Mouse (Mus musculus): ENCODE results near the gene Pnkd. TPM values are rescaled to one million over a fixed set of nuclear protein-coding genes. Genes with fewer than 3 reads are reported as not detected.

Pnkd gene
- total RNA-seq, 2 experiments from 2014 or later: 68.2 to 83.0 TPM

DNA sequence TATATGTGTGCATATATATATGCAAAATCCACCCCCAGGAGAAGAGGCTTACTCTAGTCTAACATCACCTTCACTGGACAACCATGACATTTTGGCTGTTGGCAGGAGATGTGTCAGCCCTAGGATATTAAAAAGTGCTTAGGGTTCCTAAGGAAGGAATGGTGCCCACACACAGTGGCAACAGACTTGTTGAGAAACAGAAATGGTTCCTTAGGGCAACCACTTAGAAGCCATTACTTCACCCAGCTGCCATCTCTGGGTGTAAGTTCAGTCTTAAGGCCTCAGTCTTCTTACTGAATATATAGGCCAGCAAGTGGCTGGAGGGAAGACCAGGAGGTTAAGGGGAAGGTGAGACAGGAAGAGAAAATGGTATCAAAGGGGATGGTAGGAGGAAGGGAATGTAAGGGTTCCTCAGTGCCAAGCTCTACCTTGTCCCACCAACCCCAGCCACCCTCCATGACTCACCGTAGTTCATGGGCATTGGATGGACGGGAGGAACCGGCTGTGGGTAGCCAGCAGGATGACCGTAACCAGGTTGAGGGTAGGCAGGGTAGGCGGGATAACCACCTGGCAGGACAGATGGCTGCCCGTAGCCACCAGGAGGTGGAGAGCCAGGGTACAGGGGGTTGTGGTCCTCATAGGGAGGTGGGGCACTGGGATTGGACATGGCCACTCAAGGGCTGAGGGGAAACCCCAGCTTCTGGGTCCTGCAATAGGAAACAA, 10.2 kb downstream of the Pnkd start:
- DNase-seq (ENCODE audit: low spot score in 2 of 2): no peak

DNA sequence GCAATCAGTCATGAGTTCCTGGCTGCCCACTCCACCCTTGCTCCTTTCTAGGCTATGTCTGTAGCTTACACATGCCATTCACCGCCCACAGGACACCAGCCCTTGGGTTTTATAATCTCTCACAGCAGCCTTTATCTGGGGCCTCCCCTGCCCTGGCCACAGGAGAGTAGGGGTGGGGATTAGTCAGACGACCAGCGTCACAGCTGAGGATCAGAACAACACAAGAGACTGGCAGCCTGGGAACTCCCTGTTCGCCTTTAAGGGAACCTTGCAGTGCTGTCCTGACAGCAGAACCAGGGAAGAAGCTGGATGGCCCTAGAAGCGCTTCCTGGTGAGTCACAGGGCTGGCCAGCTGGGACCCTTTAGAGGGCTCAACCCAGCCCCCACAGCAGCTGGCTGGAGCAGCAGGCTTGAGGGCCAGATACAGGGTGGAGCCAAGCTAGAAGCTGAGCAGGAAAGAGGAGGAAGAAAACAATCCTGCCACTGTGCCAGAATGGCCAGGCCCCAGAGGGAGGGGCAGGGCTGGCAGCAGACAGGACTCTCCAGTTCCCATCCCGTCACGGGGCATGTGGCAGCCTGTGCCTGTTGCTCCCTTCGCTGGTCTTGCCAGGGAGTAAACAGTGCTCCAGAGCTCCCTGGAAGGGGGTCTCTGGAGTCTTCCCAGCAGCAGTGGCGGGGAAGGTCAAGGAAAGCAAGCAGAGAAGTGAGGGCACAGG, 10.9 kb downstream of the Pnkd start:
- DNase-seq (ENCODE audit: low spot score in 2 of 2): peak; percentile 72 to 74

GRCm38 (mm10) chr1:74296477-74296876, 11.7 kb downstream of the Pnkd start:
- peak in 1 of 2 experiments; percentile 37 for DNase-seq (ENCODE audit: low spot score in 2 of 2)

- peak; percentile 58 to 59 for DNase-seq (ENCODE audit: low spot score in 2 of 2)
Measured at GRCm38 (mm10) chr1:74297269-74297668, 12.5 kb downstream of the Pnkd start.

DNA sequence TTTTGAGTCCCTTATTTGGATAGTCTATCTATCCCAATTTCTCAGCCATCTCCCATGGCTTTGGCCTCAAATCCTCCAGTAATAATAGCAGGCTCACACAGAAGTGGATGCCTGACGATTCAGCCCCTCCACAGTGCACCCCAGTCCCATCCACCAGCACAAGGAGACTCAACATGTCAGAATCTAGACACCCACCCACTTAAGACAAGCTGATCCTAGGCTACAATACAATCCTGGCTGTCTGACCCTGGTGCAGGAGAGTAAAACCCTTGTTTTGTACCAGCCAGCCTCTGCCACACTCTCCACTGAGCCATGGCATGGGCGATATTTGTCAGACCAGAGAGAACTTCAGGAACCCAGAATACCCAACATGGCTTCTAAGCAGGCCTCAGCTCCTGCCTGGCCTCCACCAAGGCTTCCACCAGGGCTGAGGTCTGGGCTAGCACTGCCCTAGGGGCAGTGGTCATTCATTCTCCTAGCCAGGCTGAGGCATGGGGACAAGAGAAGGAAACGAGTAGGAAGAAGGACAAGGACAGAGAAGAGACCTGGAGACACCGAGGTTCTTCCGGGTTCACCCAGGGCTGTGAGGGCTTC, 13.5 kb downstream of the Pnkd start:
- no peak for DNase-seq (ENCODE audit: low spot score in 2 of 2)

DNA sequence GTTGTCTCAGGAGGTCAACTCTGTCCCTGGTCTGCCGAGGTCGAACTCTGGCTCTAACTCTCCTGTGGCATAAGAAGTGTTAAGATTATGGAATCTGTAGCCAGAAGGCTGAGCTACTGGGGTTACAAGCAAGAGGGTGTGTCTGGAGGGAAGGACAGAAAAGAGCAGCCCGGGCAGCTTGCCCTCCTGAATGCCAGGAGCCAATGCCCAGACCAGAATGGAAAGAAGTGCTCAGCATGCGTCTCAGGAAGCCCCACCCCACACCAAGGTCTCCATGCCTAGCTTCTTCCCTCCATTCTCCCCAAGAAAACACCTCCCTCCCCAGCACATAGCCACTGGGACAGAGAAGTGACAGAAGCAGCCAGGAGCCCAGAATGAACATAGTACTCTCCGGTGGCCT, 14.3 kb downstream of the Pnkd start:
- DNase-seq (ENCODE audit: low spot score in 2 of 2): no peak

DNA sequence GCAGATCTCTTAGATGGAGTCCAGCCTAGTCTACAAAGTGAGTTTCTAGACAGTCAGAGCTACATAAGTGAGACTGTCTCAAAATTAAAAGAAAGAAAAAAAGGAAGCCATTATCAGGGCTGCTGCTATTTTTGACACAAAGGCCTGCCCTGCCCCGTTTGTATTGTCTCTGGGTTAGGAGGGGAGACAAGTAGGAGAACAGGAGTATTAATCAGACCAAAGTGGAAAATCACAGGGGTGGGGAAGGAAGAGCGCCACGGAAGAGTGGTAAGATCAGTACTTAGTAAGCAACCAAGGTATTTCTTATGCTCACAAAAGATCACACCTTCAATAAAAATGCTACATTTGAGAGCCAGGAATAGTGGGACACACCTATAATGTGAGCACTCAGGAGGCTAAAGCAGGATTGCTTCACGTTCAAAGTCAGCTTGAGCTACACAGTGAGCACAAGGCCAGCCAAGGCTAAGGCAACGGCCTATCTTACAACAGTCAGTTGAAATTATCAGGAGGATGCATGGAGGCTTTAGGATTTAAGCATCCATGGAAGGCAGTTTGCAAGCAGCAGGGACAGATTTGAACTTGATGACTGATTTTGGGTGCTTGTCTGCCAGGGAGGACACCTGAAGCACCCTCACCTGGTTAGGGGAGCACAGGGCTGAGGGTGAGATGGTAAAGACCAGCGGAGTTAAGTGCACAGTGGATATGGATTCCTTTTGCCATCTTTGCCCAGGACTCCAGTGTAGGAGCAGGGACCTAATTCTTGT, 15.8 kb downstream of the Pnkd start:
- DNase-seq (ENCODE audit: low spot score in 2 of 2): no peak

- DNase-seq (ENCODE audit: low spot score in 2 of 2): no peak
Measured at GRCm38 (mm10) chr1:74302229-74302628, 17.5 kb downstream of the Pnkd start.

DNA sequence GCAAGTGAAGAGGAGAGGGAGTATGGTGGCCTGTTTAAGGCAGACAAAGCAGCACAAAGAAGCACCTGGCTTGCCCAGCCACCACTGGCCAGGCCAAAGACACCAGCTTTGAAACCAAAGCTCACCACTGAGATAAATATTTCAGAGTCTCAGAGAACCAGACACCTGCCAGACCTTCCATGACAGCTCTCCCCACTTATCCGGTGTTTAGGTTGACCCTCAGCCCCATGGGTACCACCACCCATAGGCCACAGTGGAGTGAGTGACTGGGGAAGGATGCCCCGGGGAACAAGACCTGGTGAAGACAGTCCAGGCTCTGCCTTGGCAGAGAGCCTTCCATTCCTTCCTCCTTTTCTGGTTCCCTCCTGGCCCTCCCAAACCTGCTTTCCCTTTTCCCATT, 18.1 kb downstream of the Pnkd start:
- no peak for DNase-seq (ENCODE audit: low spot score in 2 of 2)

DNA sequence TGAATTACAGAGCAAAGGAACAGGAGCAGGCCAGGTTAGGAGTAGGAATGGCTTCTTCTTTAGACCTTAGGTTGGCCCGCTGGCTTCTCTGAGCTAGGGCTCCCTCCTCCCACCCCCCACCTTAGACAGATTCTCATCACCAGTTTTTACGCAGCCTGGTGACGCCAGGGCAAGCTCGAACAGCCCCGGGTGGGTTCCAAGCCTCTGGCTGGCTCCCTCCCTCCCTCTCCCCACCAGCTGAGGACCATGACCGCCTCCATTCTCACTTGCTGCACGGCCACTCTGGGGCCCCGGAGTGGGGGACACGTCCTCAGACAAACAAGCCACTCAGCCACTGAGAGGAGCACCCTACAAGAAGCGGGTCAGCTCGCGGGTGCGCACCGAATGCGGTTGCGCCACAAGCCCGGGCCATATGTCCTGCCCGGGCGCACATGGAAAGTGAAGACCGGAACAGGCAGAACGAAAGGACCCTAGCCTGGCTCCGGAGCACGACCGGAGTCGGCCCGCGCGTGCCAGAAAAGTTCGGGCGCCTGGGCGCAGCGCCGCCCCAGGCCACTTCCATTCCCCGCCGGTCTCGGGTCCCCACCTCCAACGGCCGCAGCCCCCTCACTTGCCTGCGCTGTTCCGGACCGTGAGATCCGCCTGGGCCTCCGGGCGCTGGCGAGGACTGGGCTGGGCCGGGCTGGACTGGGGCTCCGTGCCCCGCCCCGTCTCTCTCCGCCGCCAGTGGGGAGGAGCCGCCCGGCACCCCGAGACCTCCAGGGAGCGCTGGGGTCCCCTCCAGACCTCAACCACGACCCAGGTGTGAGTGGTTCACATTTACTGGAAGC, 19.0 kb downstream of the Pnkd start:
- peak; percentile 85 to 86 for DNase-seq (ENCODE audit: low spot score in 2 of 2)

DNA sequence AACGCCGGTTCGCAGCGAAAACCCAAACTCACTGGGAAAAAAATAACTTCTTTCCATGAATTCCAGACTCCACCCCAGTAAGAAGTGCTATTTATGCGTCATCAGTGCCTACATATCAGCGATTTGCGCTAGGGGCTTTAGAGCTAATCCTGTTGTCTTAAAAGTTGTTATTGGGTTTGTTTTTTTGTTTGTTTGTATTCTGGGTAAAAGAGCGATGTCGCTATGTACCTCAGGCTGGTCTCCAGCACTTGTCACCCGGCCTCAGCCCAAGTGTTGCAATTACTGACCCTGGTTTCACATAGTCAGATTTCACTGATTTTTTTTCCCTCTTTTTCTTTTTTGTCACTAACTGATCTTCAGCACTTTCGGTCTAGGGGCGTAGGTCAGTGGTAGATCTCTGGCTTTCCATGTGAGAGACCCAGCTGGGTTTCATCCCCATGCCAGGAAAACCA, 19.6 kb downstream of the Pnkd start:
- no peak for DNase-seq (ENCODE audit: low spot score in 2 of 2)

DNA sequence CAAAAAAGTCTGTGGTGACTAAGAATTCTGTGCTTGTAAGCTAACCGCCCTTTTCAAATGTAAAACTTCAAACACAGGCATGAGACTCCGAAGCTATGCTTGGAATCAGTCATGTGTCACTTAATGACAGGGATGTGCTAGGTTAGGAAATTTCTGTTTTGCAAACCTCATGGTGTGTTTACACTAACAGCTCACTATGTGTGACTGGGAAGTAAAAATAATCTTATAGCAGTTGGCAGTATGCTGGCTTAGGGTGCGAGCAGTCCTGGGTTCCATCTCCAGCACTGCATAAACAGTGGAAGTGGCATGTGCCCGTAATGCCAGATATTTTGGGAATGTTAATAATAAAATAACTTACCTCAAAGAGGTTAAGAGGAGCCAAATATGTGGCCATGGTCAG, 20.2 kb downstream of the Pnkd start:
- DNase-seq (ENCODE audit: low spot score in 2 of 2): no peak

DNA sequence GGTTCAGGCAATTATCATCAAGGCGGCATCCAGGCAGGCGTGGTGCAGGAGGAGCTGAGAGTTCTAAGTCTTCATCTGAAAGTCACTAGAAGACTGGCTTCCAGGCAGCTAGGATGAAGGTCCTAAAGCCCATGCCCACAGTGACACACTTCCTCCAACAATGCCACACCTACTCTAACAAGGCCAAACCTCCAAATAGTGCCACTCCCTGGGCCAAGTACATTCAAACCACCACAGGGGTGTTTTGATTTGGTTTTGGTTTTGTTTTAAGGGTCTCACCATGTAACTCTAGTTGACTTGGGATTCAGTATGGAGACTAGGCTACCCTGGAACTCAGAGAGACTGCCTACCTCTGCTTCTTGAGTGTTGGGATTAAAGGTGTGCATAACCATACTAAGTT, 20.8 kb downstream of the Pnkd start, which contains the start of gene Tmbim1:
Gene Tmbim1, minus strand, starts transcription at position 101 of the 400 bp plus-strand sequence.
- DNase-seq (ENCODE audit: low spot score in 2 of 2): no peak

GRCm38 (mm10) chr1:74307146-74307545, 22.4 kb downstream of the Pnkd start:
- no peak for DNase-seq (ENCODE audit: low spot score in 2 of 2)

- DNase-seq (ENCODE audit: low spot score in 2 of 2): no peak
Measured at GRCm38 (mm10) chr1:74308001-74308964, 23.6 kb downstream of the Pnkd start.

- no peak for DNase-seq (ENCODE audit: low spot score in 2 of 2)
Measured at GRCm38 (mm10) chr1:74309767-74310166, 25.0 kb downstream of the Pnkd start.

DNA sequence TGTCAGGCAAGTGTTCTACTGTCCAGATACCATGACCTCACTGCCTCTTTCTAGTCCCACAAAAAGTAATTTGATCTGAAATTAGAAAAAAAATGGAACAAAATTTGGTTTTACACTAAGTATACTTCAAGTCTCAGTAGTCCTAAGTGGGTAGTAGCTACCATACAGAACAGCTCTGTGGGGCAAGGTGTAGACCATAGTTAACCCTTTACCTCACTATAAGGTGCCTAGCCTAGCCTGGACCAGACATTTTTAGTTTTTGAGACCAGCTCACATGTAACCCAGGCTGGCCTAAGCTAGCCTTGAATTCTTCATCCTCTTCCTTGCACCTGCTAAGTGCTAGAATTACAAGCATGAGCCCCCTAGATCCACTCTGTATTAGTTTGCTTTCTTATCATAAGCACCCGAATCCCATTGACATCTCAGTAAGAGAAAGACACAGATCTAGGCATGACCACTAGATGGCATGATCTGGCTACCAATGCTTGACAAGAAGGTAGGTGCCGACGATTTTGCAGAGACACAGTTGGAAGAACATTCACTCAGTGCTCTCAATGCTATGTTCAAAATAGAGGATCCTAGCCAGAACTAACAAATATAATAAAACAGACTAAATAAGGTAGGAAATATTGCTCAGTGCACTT, 28.4 kb downstream of the Pnkd start:
- DNase-seq (ENCODE audit: low spot score in 2 of 2): peak in 1 of 2 experiments; percentile 50

DNA sequence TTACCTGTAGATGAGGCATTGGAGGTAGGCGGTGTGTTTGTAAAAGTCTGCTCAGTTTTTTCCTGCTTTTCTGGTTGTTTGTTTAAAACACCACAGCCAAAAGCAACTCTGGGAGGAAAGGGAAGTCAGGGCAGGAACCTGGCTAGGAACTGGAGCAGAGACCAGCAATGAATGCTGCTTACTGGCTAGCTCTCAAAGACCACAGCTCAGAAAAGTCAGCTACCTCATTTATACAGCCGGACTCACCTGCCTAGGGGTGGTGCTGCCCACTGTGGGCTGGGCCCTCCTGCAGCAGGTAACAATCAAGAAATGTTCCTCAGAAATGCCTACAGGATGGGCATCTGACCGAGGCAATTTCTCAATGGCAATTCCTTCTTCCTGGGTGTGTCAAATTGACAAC, 30.1 kb downstream of the Pnkd start:
- DNase-seq (ENCODE audit: low spot score in 2 of 2): no peak

Measured in adrenal gland, adult 18-20 months (tissue).